Mouse (Mus musculus) bone marrow macrophage, adult 2 months (primary cell): Measurements from ENCODE around the gene Tgfb3. TPM values are rescaled to one million over a fixed set of nuclear protein-coding genes. Genes with fewer than 3 reads are reported as not detected.

Source experiments
- H3K27ac ChIP-seq: 2 replicates; pipeline ENCODE4 v1.5.1; 2012; ENCODE audit warnings: low read depth, low read length; ENCODE audit not compliant: insufficient read depth
- H3K4me1 ChIP-seq: 2 replicates; pipeline ENCODE4 v1.6.1; 2012; ENCODE audit warnings: low read length; ENCODE audit not compliant: control insufficient read depth, insufficient read depth
- H3K4me3 ChIP-seq: 2 replicates; pipeline ENCODE4 v1.5.1; 2012; ENCODE audit warnings: mild to moderate bottlenecking, low read length, moderate library complexity; ENCODE audit not compliant: insufficient read depth
- CTCF ChIP-seq: IDR thresholded peaks from 2 replicates; pipeline ENCODE4 v1.5.1; 2012; ENCODE audit warnings: low read depth, mild to moderate bottlenecking, low read length, moderate library complexity
- POLR2A ChIP-seq: IDR thresholded peaks from 2 replicates; pipeline ENCODE4 v1.6.1; 2012; ENCODE audit warnings: mild to moderate bottlenecking, low read depth, low read length, borderline replicate concordance
- polyA plus RNA-seq: library from polyadenylated mRNA; stranded (reverse); fragments of >200 nt; gene quantifications from 2 replicates; pipeline ENCODE4 v1.2.4, GENCODE M21; 2012; ENCODE audit not compliant: missing spikeins, insufficient read depth, insufficient read length

The Tgfb3 gene
- polyA plus RNA-seq, 1 experiment = 0.86 TPM

DNA sequence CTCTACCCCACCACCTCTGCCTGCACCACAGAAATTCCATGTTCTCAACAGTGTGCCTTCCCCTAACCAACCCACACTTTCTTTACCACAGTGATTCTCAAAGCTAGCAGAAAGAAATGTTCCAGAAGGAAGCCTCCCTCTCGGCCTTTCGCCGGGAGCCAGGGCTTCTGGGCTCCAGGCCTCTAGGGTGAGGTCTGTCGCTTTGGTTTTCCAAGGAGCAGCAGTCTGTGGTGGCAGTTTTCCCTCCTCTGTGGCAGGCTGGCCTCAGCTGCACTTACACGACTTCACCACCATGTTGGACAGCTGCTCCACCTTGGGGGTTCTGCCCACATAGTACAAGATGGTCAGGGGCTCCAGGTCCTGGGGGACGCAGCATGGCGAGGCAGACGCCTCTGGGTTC, 21.3 kb downstream of the Tgfb3 start:
- H3K4me3 ChIP-seq = no peak overlapping the region
- no peak overlapping the region for H3K27ac ChIP-seq
- TF ChIP-seq CTCF (no peak), POLR2A (no peak)
- H3K4me1 ChIP-seq = no peaks in the 10 kb centered on the region

DNA sequence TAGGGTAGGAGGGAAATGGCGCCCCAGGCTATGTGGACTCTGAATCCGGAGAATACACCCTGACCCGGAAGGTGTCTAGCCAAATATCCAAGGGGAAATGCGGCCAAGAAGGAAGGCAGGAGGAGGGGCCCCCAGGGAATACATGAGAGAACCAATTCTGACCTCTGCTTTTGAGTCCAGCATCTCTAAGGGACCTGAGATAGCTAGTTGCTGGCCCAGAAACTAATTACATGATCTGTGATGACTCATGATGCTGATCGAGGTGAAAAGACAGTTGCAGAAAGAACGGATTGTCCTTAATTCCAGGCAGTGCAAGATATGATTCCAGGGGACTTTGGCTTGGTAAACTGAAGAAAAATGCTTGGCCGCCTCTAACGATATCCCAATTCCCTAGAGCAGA, 21.9 kb downstream of the Tgfb3 start:
- Histone ChIP-seq H3K4me1 (no peaks in the 10 kb centered on the region), H3K4me3 (no peak overlapping the region), H3K27ac (no peak overlapping the region)
- TF ChIP-seq CTCF (no peak), POLR2A (no peak)

DNA sequence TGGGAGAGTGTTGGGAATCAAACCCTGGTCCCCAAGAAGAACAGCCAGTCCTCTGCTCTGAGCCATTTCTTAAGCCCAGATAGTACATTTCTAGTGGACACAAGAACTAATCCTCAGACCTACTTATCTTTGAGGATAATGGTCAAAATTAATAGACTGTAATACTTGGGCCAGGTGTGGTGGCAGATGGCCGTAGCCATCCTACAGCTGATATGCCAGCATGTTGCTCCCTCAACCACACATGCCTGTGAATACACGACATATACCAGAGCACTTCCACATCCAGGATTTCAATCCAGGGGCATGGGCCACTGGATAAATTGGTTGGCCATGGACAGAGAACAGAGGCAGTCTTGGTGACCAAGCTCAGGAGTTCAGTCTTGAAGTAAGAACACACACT, 23.5 kb downstream of the Tgfb3 start:
- TF ChIP-seq POLR2A (no peak), CTCF (no peak)
- no peak overlapping the region for H3K27ac ChIP-seq
- no peak overlapping the region for H3K4me3 ChIP-seq
- no peaks in the 10 kb centered on the region for H3K4me1 ChIP-seq

DNA sequence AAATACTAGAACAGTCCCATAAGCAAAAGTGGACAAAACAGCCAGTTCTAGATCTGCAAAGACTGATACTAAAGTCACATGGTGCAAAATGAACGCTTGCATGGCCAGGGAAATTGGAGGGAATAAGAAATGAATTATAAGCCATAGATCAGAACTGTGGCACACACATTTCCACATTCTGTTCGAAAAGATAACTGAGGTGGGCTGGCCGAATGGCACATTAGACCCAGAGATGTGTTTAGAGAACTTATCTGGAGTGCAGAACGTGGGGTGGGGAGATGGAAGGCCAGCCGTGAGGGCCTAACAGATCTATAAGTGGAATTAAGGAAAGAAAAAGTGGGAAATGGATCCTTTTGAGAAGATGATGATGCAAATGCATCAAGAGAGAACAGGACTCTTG, 27.4 kb downstream of the Tgfb3 start:
- H3K27ac ChIP-seq = no peak overlapping the region
- H3K4me3 ChIP-seq = no peak overlapping the region
- H3K4me1 ChIP-seq = peaks cover 16% of the 10 kb centered on the region
- TF ChIP-seq POLR2A (no peak), CTCF (no peak)

DNA sequence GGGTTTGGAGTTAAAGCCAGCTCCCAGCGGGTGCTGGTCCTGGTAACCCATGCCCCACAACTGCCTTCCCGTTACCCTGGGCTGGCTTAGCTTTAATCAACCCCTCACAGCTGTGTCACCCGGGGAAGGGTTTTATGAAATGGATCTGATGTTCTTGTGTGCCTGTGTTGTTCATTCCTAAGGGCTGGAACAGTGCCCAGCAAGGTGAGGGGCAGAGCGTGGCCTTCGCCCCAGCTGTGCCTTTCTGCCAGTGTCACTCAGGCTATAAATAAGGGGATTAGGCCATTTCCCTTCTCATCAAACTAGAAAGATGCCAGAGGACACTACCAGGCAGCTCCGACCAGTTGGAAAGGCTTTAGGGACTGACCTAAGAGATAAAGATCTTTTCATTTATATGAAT, 29.0 kb downstream of the Tgfb3 start:
- H3K4me3 ChIP-seq = no peak overlapping the region
- no peak for TF ChIP-seq POLR2A
- TF ChIP-seq CTCF = no peak
- peaks cover 24% of the 10 kb centered on the region for H3K4me1 ChIP-seq
- no peak overlapping the region for H3K27ac ChIP-seq

DNA sequence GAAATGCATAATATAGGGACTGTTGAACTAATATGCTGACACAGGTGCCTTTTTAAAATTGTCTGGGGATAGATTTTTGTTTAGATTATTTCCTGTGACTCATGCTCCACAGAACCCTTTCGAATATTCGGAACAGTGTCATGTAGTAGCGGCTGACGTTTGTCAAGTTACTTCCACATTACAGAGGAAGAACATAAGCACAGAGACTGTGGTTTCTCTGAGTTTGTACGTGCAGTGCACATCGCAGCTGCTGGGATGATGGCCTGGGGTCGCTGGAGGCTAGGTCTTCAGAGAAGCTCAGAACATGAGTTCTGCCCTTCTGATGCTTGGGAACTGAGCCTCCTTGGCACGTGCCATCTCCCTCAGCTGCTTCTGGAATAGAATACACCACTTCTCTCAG, 31.5 kb downstream of the Tgfb3 start:
- H3K27ac ChIP-seq = no peak overlapping the region
- TF ChIP-seq POLR2A (no peak), CTCF (no peak)
- no peak overlapping the region for H3K4me3 ChIP-seq
- peaks cover 24% of the 10 kb centered on the region for H3K4me1 ChIP-seq

DNA sequence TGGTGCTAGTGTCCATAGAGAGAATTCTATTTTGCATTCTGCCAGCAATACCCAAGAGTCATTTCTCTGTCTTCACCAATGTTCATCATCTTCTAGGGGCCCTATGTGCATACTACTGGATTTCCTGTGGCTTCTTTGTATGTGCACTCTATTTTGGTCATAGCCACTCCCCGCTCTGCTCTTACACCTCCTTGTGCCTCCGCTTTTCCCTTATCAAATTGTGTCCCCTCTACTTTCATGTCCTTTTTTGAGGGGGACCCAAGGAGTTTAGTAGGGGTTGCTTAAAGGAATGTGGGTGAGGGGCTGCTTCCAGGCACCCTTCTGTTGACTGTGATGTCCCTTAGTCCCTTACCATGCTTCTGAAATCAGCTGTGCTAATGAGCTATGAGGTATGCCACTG, 32.1 kb downstream of the Tgfb3 start:
- TF ChIP-seq CTCF (no peak), POLR2A (no peak)
- no peak overlapping the region for H3K4me3 ChIP-seq
- H3K4me1 ChIP-seq = peaks cover 24% of the 10 kb centered on the region
- no peak overlapping the region for H3K27ac ChIP-seq

DNA sequence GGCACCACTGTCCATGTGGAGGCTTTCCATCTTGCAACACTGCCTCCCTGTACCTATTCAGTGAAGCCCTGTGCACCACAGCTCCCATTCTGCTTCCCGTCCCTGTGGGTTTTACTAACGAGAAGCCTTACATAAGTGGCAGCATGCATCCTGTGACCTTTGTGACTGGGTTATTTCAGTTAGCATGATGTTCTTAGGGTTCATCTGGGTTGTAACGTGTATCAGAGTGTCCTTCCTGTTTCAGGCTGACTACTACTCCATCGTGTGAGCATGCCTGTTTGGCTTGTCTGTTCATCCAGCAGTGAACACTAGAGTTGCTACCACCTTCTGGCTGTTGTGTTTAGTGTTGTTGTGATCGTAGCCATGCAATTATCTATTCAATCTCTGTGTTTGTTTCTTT, 32.7 kb downstream of the Tgfb3 start:
- Histone ChIP-seq H3K27ac (no peak overlapping the region), H3K4me3 (no peak overlapping the region), H3K4me1 (peaks cover 24% of the 10 kb centered on the region)
- TF ChIP-seq CTCF = no peak
- no peak for TF ChIP-seq POLR2A

DNA sequence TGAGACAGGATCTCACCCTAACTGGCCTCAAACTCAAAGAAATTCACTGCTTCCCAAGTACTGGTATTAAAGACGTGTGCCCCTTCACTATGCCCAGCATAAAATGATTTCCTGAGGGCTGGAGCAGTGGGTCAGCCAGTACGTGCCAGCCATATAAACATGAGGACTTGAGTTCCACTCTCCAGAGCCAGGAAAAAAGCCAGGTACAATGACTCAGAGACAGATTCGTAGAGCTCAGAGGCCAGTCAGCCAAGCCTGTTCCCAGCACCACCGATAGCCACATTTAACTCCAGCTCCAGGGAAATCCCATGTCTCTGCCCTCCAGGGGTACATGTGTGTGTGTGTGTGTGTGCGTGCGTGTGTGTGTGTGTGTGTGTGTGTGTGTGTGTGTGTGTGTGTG, 39.1 kb downstream of the Tgfb3 start:
- TF ChIP-seq CTCF (no peak), POLR2A (no peak)
- H3K4me3 ChIP-seq = no peak overlapping the region
- H3K4me1 ChIP-seq = no peaks in the 10 kb centered on the region
- H3K27ac ChIP-seq = no peak overlapping the region

DNA sequence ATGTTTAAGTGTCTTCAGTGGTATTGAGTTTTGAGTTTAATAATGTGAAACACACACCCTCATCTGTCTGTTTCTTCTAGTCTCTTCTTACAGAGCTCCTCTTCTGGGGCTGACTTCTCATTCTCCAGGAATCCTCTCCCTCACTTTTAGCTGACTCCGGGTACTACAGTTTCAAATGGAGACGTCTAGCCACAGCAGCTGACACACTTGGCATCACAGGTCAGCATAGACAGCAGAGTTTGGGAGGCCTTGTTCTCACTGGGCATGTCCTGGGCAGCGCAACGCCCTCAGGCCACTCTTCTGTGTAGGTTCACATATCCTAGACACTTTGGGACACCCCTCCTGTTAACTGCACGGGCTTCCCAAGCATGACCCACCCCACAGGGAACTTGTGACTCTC, 39.8 kb downstream of the Tgfb3 start:
- Histone ChIP-seq H3K27ac (no peak overlapping the region), H3K4me1 (no peaks in the 10 kb centered on the region), H3K4me3 (no peak overlapping the region)
- TF ChIP-seq CTCF (no peak), POLR2A (no peak)
